Mouse (Mus musculus): ENCODE measurements around the gene A730061H03Rik. TPM values are rescaled to one million over a fixed set of nuclear protein-coding genes. Genes with fewer than 3 reads are reported as not detected.
A peak's percentile ranks its signal among the peaks of the same experiment; 100 is the strongest.

A730061H03Rik gene
- polyA plus RNA-seq, 1 experiment from 2014 or later: 2.0 TPM

DNA sequence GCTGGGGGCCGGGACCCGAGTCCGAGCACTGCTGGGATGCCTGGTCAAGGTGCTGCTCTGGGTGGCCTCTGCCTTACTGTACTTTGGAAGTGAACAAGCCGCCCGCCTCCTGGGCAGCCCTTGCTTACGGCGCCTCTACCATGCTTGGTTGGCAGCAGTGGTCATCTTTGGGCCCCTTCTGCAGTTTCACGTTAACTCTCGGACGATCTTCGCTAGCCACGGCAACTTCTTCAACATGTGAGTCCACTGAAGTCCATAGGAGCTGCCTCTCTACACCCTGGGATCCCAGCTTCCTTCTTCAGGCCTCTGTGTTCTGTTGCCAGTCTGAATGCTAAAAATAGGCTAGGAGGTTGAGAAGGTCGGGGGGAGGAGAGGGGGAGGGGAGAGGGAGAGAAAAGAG, 15.5 kb upstream of the A730061H03Rik start:
- Histone ChIP-seq H3K9me3 (ENCODE audit: control insufficient read depth, low read length) (no peaks in the 10 kb centered on the region), H3K9ac (ENCODE audit: low read depth, low read length) (no peak overlapping the region), H3K4me2 (ENCODE audit: low read depth, low read length) (no peak overlapping the region), H3K27ac (ENCODE audit: low read length) (no peak overlapping the region), H3K4me1 (ENCODE audit: control insufficient read depth, insufficient read depth, low read length) (peaks cover 15% of the 10 kb centered on the region), H3K27me3 (replicated peaks; ENCODE audit: control insufficient read depth, insufficient read depth, low read length) (no peaks in the 10 kb centered on the region), H3K4me3 (ENCODE audit: low read length) (no peak overlapping the region), H3K36me3 (ENCODE audit: control insufficient read depth, insufficient read depth, low read length) (peaks cover 8% of the 10 kb centered on the region)
- WGBS: 73% methylated on average over 13 of the region's 13 CpGs
- ATAC-seq: no peak

DNA sequence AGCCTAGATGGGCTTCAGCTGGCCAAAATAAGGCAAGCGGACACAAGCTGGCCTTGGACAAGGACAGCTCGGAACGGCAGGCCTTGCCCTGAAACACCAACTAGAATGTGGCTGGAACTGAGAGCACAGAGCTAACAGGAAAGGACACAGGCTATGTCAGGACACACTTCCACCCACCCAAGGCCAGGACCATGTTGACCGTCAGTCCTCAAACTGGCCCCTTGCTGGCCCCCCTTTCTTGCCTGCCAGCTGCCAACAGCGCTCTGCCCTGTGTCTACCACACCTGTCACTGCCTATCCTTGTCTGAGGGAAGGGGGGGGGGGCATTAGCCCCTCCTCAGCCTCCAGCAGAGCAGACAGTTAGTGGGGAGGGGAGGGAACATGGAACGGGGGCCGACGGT, 15.1 kb upstream of the A730061H03Rik start, which contains the start of gene Fitm1:
Gene Fitm1, plus strand, starts transcription at position 316 of the 400 bp plus-strand sequence.
- Histone ChIP-seq H3K27ac (ENCODE audit: low read length) (no peak within 1 kb of the TSS), H3K36me3 (ENCODE audit: control insufficient read depth, insufficient read depth, low read length) (peaks cover 5% of the 10 kb centered on the region), H3K4me2 (ENCODE audit: low read depth, low read length) (no peak within 1 kb of the TSS), H3K27me3 (replicated peaks; ENCODE audit: control insufficient read depth, insufficient read depth, low read length) (no peaks in the 10 kb centered on the region), H3K9me3 (ENCODE audit: control insufficient read depth, low read length) (no peaks in the 10 kb centered on the region), H3K4me1 (ENCODE audit: control insufficient read depth, insufficient read depth, low read length) (peaks cover 15% of the 10 kb centered on the region), H3K9ac (ENCODE audit: low read depth, low read length) (no peak within 1 kb of the TSS), H3K4me3 (ENCODE audit: low read length) (no peak within 1 kb of the TSS)
- ATAC-seq: no peak
- 69% methylated on average over 8 of the region's 8 CpGs for WGBS

DNA sequence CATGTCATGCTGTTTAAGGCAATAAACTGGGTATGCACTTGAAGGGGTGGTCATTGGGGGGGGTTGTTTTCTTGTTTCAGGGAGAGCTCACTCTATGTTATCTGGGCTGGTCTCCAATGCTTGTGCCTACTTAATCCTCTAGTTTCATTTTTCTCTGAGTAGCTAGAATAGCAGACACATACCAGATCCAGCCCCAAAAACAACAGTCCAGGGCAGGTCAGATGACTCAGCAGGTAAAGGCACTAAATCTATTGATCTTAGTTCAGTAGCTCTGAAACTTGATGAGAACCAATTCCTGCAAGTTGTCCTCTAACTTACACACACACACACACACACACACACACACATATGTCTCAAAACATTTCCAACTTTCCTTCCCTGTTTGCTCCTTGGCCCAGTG, 11.6 kb upstream of the A730061H03Rik start:
- peaks cover 7% of the 10 kb centered on the region; the same call in 1 of the 2 replicates for H3K36me3 ChIP-seq (ENCODE audit: control insufficient read depth, insufficient read depth, low read length)
- no peak overlapping the region for H3K27ac ChIP-seq (ENCODE audit: low read length)

DNA sequence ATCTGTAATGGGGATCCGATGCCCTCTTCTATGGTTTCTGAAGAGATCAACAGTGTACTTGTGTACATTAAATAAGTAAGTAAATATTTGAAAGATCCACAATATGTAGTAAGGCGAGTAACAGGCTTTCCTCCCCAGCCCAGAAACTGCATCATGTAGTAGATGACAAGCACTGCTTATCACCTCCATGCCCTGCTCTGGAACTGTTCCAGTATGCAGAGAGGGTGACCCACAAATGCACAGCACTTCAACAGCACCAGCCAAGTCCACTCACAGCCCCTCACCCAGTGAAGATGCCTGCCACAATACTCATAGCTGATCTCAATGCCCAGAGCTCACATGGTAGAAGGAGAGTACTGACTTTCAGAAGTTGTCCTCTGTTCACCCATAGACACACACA, 10.4 kb upstream of the A730061H03Rik start:
- Histone ChIP-seq H3K4me1 (ENCODE audit: control insufficient read depth, insufficient read depth, low read length) (0 out of 2 replicates have a peak, but pooled peaks cover 3% of the 10 kb centered on the region), H3K9ac (ENCODE audit: low read depth, low read length) (no peak overlapping the region), H3K36me3 (ENCODE audit: control insufficient read depth, insufficient read depth, low read length) (peaks cover 12% of the 10 kb centered on the region), H3K27ac (ENCODE audit: low read length) (no peak overlapping the region), H3K9me3 (ENCODE audit: control insufficient read depth, low read length) (no peaks in the 10 kb centered on the region), H3K4me2 (ENCODE audit: low read depth, low read length) (no peak overlapping the region), H3K4me3 (ENCODE audit: low read length) (no peak overlapping the region), H3K27me3 (replicated peaks; ENCODE audit: control insufficient read depth, insufficient read depth, low read length) (no peaks in the 10 kb centered on the region)
- 80% methylated on average over 2 of the region's 2 CpGs for WGBS
- ATAC-seq: no peak

More for the DNA sequence above, 11.6 kb upstream of the A730061H03Rik start:
- Histone ChIP-seq H3K4me3 (ENCODE audit: low read length) (no peak overlapping the region), H3K4me2 (ENCODE audit: low read depth, low read length) (no peak overlapping the region), H3K27me3 (replicated peaks; ENCODE audit: control insufficient read depth, insufficient read depth, low read length) (no peaks in the 10 kb centered on the region), H3K4me1 (ENCODE audit: control insufficient read depth, insufficient read depth, low read length) (0 out of 2 replicates have a peak, but pooled peaks cover 3% of the 10 kb centered on the region), H3K9me3 (ENCODE audit: control insufficient read depth, low read length) (no peaks in the 10 kb centered on the region), H3K9ac (ENCODE audit: low read depth, low read length) (no peak overlapping the region)
- no peak for ATAC-seq

DNA sequence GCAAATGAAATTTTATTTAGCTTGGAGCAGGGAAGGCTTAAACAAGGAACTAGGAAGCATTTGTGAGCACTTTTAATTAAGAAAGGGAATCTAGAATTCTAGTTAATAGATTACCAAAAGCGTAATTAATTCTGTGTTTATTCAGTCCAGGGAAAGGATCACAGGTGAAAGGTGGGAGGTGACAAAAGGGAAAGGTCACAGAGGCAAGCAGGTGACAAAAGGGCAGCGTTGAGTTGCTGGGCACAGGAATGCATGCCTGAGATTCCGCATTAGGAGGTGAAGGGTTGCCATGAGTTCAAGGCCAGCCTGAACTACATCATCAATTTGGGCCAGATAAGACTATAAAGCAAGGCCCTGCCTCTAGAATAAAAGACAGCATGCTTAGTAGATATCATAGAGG, 7.3 kb upstream of the A730061H03Rik start:
- Histone ChIP-seq H3K4me1 (ENCODE audit: control insufficient read depth, insufficient read depth, low read length) (no peaks in the 10 kb centered on the region), H3K9me3 (ENCODE audit: control insufficient read depth, low read length) (no peaks in the 10 kb centered on the region), H3K36me3 (ENCODE audit: control insufficient read depth, insufficient read depth, low read length) (peaks cover 21% of the 10 kb centered on the region), H3K4me2 (ENCODE audit: low read depth, low read length) (no peak overlapping the region), H3K27me3 (replicated peaks; ENCODE audit: control insufficient read depth, insufficient read depth, low read length) (no peaks in the 10 kb centered on the region), H3K9ac (ENCODE audit: low read depth, low read length) (no peak overlapping the region), H3K27ac (ENCODE audit: low read length) (no peak overlapping the region), H3K4me3 (ENCODE audit: low read length) (no peak overlapping the region)
- WGBS: 83% methylated on average over 3 of the region's 3 CpGs
- ATAC-seq: no peak

DNA sequence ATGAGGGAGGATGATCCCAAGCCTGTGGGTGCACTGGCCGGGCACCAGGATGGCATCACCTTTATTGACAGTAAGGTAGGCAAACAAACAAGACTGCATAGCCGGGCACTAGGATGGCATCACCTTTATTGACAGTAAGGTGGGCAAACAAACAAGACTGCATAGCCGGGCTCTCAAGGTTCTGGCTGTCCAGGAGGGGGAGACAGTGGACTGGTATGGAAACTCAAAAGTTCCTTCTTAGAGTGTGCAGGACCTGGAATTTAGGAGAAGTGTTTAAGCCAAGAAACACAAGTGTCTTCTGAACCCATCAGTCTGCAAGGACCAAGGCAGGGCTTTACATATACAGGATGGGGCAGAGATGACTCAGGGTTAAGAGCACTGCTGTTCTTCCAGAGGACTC, 5.5 kb upstream of the A730061H03Rik start:
- WGBS: 63% methylated on average over 3 of the region's 3 CpGs
- H3K9me3 ChIP-seq (ENCODE audit: control insufficient read depth, low read length): no peaks in the 10 kb centered on the region
- H3K4me1 ChIP-seq (ENCODE audit: control insufficient read depth, insufficient read depth, low read length): peaks cover 11% of the 10 kb centered on the region
- no peak for ATAC-seq
- H3K27ac ChIP-seq (ENCODE audit: low read length): no peak overlapping the region
- H3K27me3 ChIP-seq (replicated peaks; ENCODE audit: control insufficient read depth, insufficient read depth, low read length): no peaks in the 10 kb centered on the region
- no peak overlapping the region for H3K4me3 ChIP-seq (ENCODE audit: low read length)
- no peak overlapping the region for H3K4me2 ChIP-seq (ENCODE audit: low read depth, low read length)
- H3K9ac ChIP-seq (ENCODE audit: low read depth, low read length): no peak overlapping the region
- H3K36me3 ChIP-seq (ENCODE audit: control insufficient read depth, insufficient read depth, low read length): peaks cover 21% of the 10 kb centered on the region

DNA sequence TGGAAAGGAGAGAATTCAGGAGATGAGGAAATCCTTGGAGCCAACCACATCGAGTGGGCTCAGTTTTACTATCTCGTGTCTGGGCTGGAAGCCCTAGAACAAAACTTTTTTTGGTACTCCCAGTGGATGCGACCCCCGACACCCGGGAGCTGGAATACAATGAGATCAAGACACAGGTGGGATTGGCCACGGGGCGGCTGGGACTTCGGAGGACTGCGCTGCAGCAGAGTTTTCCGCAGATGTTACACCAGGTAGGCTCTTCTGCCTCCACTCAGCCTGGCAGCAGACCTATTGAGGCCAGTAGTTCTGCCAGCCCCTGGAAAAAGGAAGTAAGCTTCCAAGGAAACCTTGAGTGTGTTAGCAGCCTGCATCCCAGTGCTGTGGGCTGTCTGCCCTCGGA, 3.0 kb upstream of the A730061H03Rik start:
- no peaks in the 10 kb centered on the region for H3K9me3 ChIP-seq (ENCODE audit: control insufficient read depth, low read length)
- H3K4me1 ChIP-seq (ENCODE audit: control insufficient read depth, insufficient read depth, low read length): peaks cover 11% of the 10 kb centered on the region
- H3K27ac ChIP-seq (ENCODE audit: low read length): no peak overlapping the region
- H3K27me3 ChIP-seq (replicated peaks; ENCODE audit: control insufficient read depth, insufficient read depth, low read length): no peaks in the 10 kb centered on the region
- no peak overlapping the region for H3K9ac ChIP-seq (ENCODE audit: low read depth, low read length)
- H3K4me2 ChIP-seq (ENCODE audit: low read depth, low read length): no peak overlapping the region
- no peak for ATAC-seq
- peaks cover 15% of the 10 kb centered on the region; the same call in 1 of the 2 replicates for H3K36me3 ChIP-seq (ENCODE audit: control insufficient read depth, insufficient read depth, low read length)
- H3K4me3 ChIP-seq (ENCODE audit: low read length): no peak overlapping the region
- 93% methylated on average over 11 of the region's 11 CpGs for WGBS

DNA sequence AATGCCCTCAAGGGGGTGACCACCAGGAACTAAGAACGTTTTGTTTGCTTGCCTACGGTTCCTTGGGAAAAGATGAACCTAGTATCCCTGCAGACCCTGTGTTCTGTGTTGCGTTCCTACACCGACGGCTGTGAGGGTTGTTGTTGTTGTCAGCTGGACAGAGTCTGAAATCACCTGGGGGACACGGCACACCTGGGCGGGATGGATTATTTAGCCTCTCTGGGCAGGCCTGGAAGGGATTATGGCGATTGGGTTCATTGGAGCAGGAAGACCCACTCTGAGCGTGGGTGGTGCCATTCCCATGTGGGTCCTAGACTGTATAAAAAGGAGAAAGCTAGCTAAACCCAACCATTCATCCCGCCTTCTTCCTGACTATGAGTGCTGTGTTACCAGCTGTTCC, 1.7 kb upstream of the A730061H03Rik start:
- H3K4me1 ChIP-seq (ENCODE audit: control insufficient read depth, insufficient read depth, low read length): peaks cover 11% of the 10 kb centered on the region
- no peak overlapping the region for H3K4me2 ChIP-seq (ENCODE audit: low read depth, low read length)
- H3K4me3 ChIP-seq (ENCODE audit: low read length): no peak overlapping the region
- no peaks in the 10 kb centered on the region for H3K9me3 ChIP-seq (ENCODE audit: control insufficient read depth, low read length)
- no peak overlapping the region for H3K27ac ChIP-seq (ENCODE audit: low read length)
- peaks cover 15% of the 10 kb centered on the region; the same call in 1 of the 2 replicates for H3K36me3 ChIP-seq (ENCODE audit: control insufficient read depth, insufficient read depth, low read length)
- no peak for ATAC-seq
- H3K9ac ChIP-seq (ENCODE audit: low read depth, low read length): no peak overlapping the region
- WGBS: 80% methylated on average over 10 of the region's 10 CpGs
- H3K27me3 ChIP-seq (replicated peaks; ENCODE audit: control insufficient read depth, insufficient read depth, low read length): no peaks in the 10 kb centered on the region

DNA sequence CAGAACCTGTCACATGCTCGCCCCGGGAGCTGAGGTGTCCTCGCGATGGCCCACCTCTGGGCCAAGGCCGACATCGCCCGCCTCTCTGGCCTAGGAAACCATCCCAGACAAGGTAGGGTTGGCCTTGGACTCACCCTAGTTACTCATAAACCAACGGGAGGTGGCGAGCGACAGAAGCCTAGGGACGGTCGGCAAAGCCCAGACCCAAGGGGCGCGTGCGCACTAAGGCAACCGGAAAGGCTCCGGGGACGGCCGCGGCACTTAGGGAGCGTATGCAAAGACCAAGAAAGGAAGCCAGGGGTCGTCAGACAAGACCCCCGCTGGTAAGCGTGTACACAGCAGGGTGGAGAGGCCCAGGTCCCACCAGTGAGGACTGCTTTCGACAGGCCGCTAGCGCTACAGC, 406 bp downstream of the A730061H03Rik start, which contains the start of gene Dcaf11:
Gene Dcaf11, plus strand, starts transcription at position 208 of the 403 bp plus-strand sequence.
- H3K4me2 ChIP-seq (ENCODE audit: low read depth, low read length): peak within 1 kb of the TSS; percentile 83
- no peaks in the 10 kb centered on the region for H3K9me3 ChIP-seq (ENCODE audit: control insufficient read depth, low read length)
- H3K4me1 ChIP-seq (ENCODE audit: control insufficient read depth, insufficient read depth, low read length): peaks cover 14% of the 10 kb centered on the region
- ATAC-seq: peak; percentile 87
- no peaks in the 10 kb centered on the region for H3K27me3 ChIP-seq (replicated peaks; ENCODE audit: control insufficient read depth, insufficient read depth, low read length)
- H3K9ac ChIP-seq (ENCODE audit: low read depth, low read length): peak within 1 kb of the TSS; percentile 80
- 0% methylated on average over 27 of the region's 27 CpGs for WGBS
- H3K36me3 ChIP-seq (ENCODE audit: control insufficient read depth, insufficient read depth, low read length): peaks cover 6% of the 10 kb centered on the region; the same call in 1 of the 2 replicates
- peak within 1 kb of the TSS; percentile 71 for H3K4me3 ChIP-seq (ENCODE audit: low read length)
- H3K27ac ChIP-seq (ENCODE audit: low read length): peak within 1 kb of the TSS; percentile 98
